Mouse (Mus musculus) thymus, postnatal 36 days (tissue): ENCODE measurements around the gene Tyk2.
A peak's percentile ranks its signal among the peaks of the same experiment; 100 is the strongest.

Experiments used
- DNase-seq, 2 experiments: peaks; one replicate each; pipeline ENCODE4 v3.0.0; 2022; ENCODE audit warnings: mixed read lengths in 2 of 2

The Tyk2 gene

DNA sequence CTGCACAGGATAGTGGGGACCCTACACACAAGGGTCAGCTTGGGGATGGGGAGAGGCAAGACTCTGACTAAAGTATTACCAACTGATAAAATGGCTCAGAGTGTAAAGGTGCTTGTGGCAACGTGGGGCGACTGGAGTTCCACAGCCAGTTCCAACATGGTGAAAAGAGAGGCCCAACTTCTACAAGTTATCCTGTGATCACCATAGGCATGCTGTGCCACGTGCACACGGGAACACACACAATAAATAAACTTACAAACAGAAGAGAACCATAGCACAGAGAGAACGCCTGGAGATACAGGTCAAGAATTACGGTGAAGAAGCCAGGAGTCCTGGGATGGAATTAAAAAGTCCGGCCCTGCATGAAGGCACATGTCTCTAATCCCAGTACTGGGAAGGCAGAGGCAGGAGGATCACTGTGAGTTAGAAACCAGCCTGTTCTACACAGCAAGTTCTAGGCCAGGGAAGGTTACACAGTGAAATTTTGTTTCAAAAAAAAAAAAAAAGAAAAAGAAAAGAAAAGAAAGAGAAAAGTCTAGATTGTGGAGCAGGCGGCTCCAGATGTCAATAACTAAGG, 18.1 kb upstream of the Tyk2 start:
- no peak for DNase-seq

DNA sequence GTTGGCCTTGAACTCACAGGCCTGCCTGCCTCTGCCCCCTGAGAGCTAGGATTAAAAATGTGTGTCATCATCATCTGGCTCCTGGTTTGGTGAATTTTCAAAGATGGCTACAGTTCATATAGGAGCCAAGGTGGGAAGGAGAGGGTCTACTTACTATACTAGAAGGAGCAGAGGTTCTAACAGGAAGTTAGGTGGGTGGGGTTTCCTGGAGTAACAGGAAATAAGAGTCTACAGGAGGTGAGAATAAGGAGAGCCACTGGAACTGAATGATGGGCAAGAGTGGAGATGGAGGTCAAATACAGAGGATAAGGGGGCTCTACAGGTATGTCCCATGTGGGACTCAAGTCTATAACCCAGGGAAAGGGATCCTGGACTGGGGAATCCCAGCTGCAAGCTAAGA, 17.4 kb upstream of the Tyk2 start:
- DNase-seq, result no peak

DNA sequence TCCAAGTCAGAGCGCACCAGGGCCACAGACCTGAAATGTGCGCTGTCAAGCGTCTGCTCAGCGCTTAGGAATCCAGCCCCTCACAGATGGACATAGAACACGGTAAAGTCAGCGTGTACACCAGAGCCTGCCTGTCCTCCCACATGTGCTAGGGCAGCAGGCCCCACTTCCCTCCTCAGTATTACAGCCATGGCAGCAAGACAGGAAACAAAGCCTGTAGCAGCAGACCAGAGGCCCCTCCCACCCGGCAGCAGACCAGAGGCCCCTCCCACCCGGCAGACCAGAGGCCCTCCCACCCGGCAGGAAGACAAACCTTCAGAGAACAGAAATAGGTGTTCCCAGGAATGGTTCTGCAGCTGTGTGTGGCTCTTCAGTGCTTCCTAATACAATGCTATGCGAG, 15.7 kb upstream of the Tyk2 start:
- DNase-seq, result peak; percentile 55 to 76

DNA sequence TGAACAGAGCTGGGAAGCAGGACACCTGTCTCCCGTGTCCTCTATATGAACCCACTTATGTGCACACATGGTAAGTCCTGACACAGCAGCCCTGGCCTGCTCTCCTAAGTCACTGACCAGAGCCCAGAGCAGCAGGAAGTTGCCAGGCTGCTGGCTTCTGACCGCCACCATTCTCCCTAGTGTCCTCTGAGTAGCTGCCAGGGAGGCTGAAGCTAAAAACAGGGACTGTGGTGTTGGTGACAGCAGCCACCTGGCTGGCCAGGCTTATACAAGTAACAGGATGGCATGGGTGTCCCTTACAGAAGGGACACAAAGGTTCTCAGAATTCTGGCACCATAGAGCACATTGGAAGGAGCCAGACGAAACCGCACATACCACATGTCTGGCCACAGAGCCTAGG, 14.4 kb upstream of the Tyk2 start:
- no peak for DNase-seq

DNA sequence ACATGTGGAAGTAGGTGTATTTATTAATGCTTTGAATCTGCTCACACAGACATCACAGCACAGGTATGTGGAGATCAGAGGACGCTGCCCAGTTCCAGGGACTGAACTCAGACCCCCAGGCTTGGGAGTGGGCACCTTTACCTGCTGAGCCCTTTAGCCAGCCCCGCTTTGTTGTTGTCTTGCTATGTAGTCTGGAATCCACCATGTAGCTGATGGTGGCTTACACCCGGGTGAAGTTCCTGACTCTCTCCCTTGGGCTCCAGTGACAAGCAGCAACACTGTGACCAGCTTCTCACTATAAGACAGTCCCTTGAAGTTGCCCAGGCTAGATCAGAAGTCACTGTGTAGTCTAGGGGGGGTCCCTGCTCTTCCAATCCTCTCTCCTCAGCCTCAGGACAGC, 13.3 kb upstream of the Tyk2 start:
- no peak for DNase-seq

- no peak for DNase-seq
Observed at GRCm38 (mm10) chr9:21141922-21142321, 10.9 kb upstream of the Tyk2 start.

DNA sequence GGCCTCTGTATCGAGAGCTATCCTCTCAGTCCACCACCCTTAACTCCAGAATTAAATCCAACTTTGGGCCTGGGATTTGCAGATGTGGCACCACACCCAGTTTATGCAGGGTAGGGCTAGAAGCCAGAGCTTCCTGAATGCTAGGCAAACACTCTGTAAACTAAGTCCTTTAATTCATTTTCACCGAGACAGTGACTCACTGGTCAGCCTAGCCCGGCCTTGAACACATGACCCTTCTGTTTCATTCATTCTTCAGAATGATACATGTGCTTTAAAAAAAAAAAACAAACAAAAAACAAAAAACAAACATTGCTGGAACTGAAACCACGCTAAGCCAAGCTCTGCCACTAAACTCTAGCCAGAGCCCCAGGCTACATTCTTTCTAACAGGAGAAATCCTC, 7.3 kb upstream of the Tyk2 start:
- no peak for DNase-seq

DNA sequence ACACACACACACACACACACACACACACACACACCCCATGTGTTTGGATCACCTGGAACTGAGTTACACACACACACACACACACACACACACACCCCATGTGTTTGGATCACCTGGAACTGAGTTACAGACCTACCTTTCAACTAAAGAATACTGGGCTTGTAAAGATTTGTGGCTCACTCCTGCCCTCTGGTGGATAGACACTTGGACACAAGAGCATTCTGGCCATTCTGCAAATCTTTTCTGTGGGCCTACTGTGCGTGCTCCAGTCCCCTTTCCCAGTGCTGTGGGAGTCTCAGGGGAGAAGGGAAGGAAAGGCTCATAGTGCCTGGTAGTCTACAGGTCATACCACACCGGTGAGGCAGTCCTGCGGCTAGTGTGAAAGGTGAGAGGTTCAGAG, 6.2 kb upstream of the Tyk2 start:
- DNase-seq, result peak; percentile 55 to 65

DNA sequence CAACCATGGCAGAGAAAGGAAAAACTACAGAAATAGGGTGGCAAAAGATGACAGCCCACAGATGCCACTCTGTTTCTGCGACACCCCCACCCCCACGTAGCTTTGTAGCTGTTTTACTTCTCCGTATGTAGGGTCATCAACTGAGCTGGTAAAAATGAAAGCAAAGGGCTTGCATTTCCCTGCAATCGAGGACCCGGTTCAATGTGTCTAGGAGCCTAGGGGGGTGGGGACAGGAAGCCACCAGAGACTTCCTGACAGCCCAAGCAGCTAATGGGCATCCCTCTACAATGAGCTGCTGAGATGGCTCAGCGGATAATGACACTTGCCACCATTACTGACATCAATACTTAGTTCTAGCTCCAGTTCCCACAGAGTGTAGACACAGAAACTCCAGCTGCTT, 5.4 kb upstream of the Tyk2 start:
- DNase-seq, result peak in 1 of 2 experiments; percentile 33

GRCm38 (mm10) chr9:21135941-21136381, 4.9 kb upstream of the Tyk2 start:
- no peak for DNase-seq

GRCm38 (mm10) chr9:21135329-21135890, 4.4 kb upstream of the Tyk2 start:
- DNase-seq, result no peak

GRCm38 (mm10) chr9:21134595-21135328, 3.7 kb upstream of the Tyk2 start:
- no peak for DNase-seq

DNA sequence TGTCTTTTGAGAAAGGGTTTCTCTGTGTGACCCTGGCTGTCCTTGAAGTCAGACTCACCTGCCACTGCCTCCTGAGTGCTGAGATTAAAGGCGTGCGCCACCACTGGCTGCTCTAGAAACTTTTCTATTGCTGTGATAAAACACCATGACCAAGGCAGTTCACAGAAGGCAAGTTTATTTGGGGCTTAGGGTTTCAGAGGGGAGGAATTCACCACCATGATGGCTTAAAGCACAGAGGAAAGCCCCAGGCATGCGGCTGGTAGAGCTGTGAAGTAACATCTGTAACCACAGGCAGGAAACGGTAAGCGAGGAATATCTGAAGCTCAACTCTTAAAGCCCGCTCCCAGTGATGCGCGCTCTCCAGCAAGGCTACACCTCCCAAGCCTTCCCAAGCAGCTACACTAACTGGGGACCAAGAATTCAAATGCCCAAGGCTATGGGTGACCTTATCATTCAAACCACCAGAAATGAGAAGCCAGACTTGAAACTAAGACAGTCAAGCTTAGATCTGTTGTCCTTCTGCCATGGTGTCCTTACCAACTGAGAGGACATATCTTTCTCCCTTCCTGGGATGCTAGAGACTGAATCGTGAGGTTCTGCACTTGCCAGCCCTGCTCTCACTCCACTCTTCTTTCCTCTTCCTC, 2.1 kb upstream of the Tyk2 start:
- DNase-seq, result peak; percentile 44 to 58

DNA sequence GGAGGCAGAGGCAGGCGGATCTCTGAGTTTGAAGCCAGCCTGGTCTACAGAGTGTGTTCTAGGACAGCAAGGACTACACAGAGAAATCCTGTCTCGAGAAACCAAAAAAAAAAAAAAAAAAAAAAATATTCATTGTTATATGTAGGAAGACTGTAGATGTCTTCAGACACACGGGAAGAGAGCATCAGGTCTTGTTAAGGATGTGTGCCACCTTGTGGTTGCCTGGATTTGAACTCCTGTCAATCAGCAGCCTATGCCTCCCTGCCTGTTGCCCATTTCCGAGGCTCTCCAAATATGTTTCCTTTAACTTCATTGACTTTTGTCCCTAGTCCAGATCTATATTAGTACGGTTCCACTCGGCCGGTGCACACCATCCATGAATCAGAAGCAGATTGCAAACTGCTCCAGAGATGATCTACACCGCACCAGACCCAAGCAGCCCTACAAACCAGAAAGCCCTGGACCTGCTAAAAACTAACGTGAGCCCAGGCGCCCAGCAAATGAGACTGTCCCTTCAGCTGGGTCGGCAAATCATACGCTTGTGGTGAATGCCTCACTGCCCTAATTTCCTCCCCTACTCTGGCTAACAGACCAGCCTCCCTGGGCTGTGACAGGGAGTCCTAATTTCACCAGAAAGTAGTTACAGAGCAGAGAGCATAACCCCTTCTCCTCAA, 1.2 kb upstream of the Tyk2 start:
- no peak for DNase-seq

GRCm38 (mm10) chr9:21126259-21126627, 4.8 kb downstream of the Tyk2 start:
- DNase-seq, result no peak

DNA sequence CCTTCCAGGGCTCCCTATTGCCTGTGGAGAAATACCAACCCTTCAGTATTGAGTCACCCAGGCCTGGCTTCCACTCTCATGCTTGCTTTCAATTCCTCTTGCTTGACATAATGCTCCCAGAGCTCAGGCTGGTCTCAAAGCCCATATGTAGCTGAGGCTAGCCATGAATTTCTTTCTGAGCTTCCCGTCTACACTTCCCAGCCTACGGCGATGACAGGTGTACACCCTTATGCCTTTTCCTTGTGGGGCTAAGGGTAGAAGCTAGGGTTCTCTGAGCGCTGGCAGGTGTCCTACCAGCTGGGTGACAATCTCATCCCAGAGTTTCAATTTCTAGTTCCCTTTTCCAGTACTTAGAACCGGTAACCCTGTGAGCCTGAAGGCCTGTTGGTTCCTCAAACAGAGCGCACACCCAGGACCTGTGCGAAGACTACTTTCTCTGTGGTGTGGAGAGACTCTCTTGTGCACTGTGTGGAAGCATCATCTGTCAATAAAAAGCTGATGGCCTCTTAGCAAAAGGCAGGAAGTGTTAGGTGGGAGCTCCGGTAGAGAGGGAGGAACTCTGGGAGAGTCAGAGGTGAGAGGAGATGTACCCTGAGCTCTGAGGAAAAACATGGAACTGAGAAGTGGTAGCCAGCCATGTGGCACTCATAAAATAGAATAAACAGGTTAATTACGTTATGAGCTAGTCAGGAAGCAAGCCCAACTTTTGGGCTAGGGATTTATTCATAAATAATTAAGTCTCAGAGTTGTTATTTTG, 5.4 kb downstream of the Tyk2 start:
- no peak for DNase-seq

DNA sequence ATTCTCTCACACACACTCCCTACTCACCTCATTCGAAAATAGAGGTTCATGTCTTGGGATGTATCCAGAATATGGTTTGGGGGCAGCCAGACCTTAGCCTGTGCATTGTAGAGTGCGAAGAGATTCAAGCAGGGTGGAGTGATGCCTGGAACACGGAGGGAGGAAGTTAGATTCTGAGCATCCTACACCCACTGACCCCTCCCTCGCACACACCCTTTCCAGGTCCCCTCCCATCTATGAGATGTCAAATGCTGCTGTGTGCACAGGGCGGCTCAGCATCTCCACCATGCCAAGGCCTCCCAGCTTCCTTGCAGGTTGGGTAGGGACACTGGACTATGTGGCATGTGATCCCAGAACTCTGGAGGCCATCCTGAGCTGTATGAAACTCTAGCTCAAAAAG, 6.2 kb downstream of the Tyk2 start:
- no peak for DNase-seq

GRCm38 (mm10) chr9:21121483-21121882, 9.6 kb downstream of the Tyk2 start:
- no peak for DNase-seq

- DNase-seq, result no peak
Observed at GRCm38 (mm10) chr9:21117073-21117472, 14.0 kb downstream of the Tyk2 start.

GRCm38 (mm10) chr9:21115105-21115504, 15.9 kb downstream of the Tyk2 start:
- DNase-seq, result no peak

- DNase-seq, result no peak
Observed at GRCm38 (mm10) chr9:21114190-21114589, 16.9 kb downstream of the Tyk2 start.

DNA sequence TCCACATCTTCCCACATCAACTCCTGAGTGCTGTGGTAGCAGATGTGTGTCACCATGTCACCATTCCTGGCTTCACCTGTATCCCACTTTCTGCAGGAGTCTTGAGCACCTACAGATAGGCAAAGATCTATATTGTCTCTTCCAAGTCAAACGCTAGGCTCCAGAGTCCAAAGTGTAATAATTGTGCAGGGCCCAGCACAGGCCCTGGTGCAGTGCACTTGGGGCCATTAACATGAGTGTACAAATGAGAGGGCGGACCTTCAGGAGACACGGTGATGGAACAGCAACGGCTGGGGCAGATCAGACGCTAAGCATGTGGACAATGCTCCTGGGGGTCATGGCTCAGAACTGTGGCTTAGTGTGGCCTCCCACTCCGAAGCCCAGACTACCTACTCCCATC, 17.3 kb downstream of the Tyk2 start:
- DNase-seq, result no peak
